Mouse (Mus musculus) embryonic facial prominence, embryonic 15.5 days (tissue): ENCODE results near the gene G3bp2. TPM values are rescaled to one million over a fixed set of nuclear protein-coding genes. Genes with fewer than 3 reads are reported as not detected.
A peak's percentile ranks its signal among the peaks of the same experiment; 100 is the strongest.

Experiments
- ATAC-seq: fragments of 200-750 bp; cut with Nextera tagmentation; 2 replicates; pipeline ENCODE4 v1.8.0; 2017; ENCODE audit warnings: low read depth, moderate TSS enrichment; ENCODE audit not compliant: insufficient number of reproducible peaks, low FRiP score, low TSS enrichment
- H3K27ac ChIP-seq: fragments of 300-500 bp; sonication (generic); replicated peaks from 2 replicates; pipeline ENCODE4 v1.5.1; 2015; ENCODE audit warnings: mild to moderate bottlenecking, inconsistent platforms
- H3K27me3 ChIP-seq: fragments of 300-500 bp; sonication (generic); 2 replicates; pipeline ENCODE4 v1.6.1; 2015; ENCODE audit warnings: inconsistent platforms
- H3K36me3 ChIP-seq: fragments of 300-500 bp; sonication (generic); 2 replicates; pipeline ENCODE4 v1.6.1; 2015; ENCODE audit warnings: mild to moderate bottlenecking, inconsistent platforms
- H3K4me1 ChIP-seq: fragments of 300-500 bp; sonication (generic); 2 replicates; pipeline ENCODE4 v1.6.1; 2015; ENCODE audit warnings: inconsistent platforms
- H3K4me2 ChIP-seq: fragments of 300-500 bp; sonication (generic); replicated peaks from 2 replicates; pipeline ENCODE4 v1.6.1; 2015; ENCODE audit warnings: mild to moderate bottlenecking, inconsistent platforms
- H3K4me3 ChIP-seq: fragments of 300-500 bp; sonication (generic); replicated peaks from 2 replicates; pipeline ENCODE4 v1.5.1; 2015; ENCODE audit warnings: mild to moderate bottlenecking, inconsistent platforms
- H3K9ac ChIP-seq: fragments of 300-500 bp; sonication (generic); 2 replicates; pipeline ENCODE4 v1.6.1; 2015; ENCODE audit warnings: inconsistent platforms
- H3K9me3 ChIP-seq: fragments of 300-500 bp; sonication (generic); replicated peaks from 2 replicates; pipeline ENCODE4 v1.6.1; 2016; ENCODE audit warnings: inconsistent platforms
- WGBS: fragments of 180-500 bp; shearing (Covaris S2); methylation state at CpG from one replicate; pipeline ENCODE4 v1.1.7; 2015; 5-methylcytosine and 5-hydroxymethylcytosine counted together
- polyA plus RNA-seq: library from polyadenylated mRNA; unstranded; fragments of >200 nt; fragmentation: Nextera tagmentation; extraction: Ambion mirVana; gene quantifications from 2 replicates; pipeline ENCODE4 v1.2.1, GENCODE M21; 2015

The G3bp2 gene
- polyA plus RNA-seq, 1 experiment from 2014 or later, result 151 TPM

DNA sequence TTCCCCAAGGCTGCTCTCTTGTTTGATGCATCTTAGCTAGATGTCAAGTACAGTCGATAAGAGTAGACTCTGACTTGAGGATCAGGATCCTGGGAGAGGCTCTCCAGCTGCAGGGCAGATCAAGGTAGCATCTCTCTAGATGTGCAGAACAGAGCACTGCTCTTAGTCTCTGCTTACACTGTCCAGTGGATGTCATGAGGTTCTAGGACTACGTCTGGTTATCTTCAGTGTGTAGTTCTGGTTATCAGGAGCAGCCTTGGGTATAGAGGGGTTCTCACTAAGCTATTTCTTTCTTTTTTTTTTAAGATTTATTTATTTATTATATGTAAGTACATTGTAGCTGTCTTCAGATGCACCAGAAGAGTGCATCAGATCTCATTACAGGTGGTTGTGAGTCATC is 31.4 kb upstream of the G3bp2 start:
- 87% methylated on average over 2 of the region's 2 CpGs for WGBS

DNA sequence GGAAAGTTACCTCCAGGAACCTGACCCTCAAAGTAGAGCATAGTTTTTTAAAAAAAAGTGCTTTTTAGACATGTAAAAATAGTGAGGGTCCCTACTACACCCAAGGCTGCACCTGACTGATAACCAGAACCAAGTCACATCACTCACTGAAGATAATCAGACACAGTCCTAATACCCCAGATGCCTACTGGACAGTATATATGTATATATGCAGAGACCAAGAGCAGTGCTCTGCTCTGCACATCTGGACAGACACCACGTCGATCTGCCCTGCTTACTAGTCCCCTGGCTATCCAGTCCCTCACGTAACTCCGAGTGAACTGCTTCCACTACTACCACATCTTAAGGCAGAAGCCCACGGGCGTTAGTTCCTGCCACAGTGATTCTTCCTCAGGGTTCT is 30.7 kb upstream of the G3bp2 start:
- Histone ChIP-seq H3K4me2 (no peak overlapping the region), H3K36me3 (no peaks in the 10 kb centered on the region), H3K4me3 (no peak overlapping the region), H3K27me3 (no peaks in the 10 kb centered on the region), H3K4me1 (peaks cover 9% of the 10 kb centered on the region), H3K9me3 (no peaks in the 10 kb centered on the region), H3K9ac (no peak overlapping the region), H3K27ac (no peak overlapping the region)
- WGBS, result 79% methylated on average over 6 of the region's 6 CpGs
- no peak for ATAC-seq

More for the DNA sequence above, 31.4 kb upstream of the G3bp2 start:
- H3K4me1 ChIP-seq, result peaks cover 9% of the 10 kb centered on the region
- H3K4me2 ChIP-seq, result no peak overlapping the region
- ATAC-seq, result no peak
- H3K36me3 ChIP-seq, result no peaks in the 10 kb centered on the region
- H3K4me3 ChIP-seq, result no peak overlapping the region
- H3K27me3 ChIP-seq, result no peaks in the 10 kb centered on the region
- no peaks in the 10 kb centered on the region for H3K9me3 ChIP-seq
- H3K27ac ChIP-seq, result no peak overlapping the region
- H3K9ac ChIP-seq, result no peak overlapping the region

GRCm38 (mm10) chr5:92113484-92113883 is 30.0 kb upstream of the G3bp2 start:
- H3K27me3 ChIP-seq, result no peaks in the 10 kb centered on the region
- no peak overlapping the region for H3K27ac ChIP-seq
- 88% methylated on average over 7 of the region's 7 CpGs for WGBS
- no peak for ATAC-seq
- peaks cover 9% of the 10 kb centered on the region for H3K4me1 ChIP-seq
- no peak overlapping the region for H3K4me2 ChIP-seq
- no peak overlapping the region for H3K9ac ChIP-seq
- H3K36me3 ChIP-seq, result no peaks in the 10 kb centered on the region
- no peak overlapping the region for H3K4me3 ChIP-seq
- H3K9me3 ChIP-seq, result no peaks in the 10 kb centered on the region

DNA sequence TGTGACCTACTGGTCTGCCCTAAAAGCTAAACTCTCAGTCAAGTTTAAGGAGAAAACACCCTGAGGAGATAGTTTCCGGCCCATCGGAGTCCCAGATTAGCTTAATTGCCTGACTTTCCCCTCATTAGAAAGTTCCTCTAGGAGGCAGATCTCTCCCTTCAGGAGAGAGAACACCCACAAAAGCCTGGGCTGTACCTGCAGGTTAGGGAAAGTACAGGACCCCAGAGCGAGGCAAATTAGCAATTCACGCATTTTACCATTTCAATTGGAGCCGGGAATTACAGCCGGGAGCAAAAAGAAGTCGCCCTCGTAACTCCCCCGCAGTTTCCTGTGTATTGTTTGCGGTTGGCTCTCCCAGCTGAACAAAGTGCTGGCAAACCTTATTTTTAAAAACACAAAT is 29.1 kb upstream of the G3bp2 start:
- Histone ChIP-seq H3K9me3 (no peaks in the 10 kb centered on the region), H3K27ac (0 out of 2 replicates have a peak overlapping the region, but pooled peaks have one; percentile 14), H3K36me3 (no peaks in the 10 kb centered on the region), H3K4me2 (peak overlapping the region; percentile 41), H3K4me1 (peaks cover 9% of the 10 kb centered on the region), H3K4me3 (peak overlapping the region; percentile 24), H3K9ac (no peak overlapping the region; the same call in 1 of the 2 replicates), H3K27me3 (no peaks in the 10 kb centered on the region)
- ATAC-seq, result no peak
- 5% methylated on average over 10 of the region's 10 CpGs for WGBS

- H3K27me3 ChIP-seq, result no peaks in the 10 kb centered on the region
- H3K9ac ChIP-seq, result no peak overlapping the region
- H3K4me2 ChIP-seq, result peak overlapping the region; percentile 41
- no peak for ATAC-seq
- H3K4me1 ChIP-seq, result peaks cover 9% of the 10 kb centered on the region
- no peaks in the 10 kb centered on the region for H3K36me3 ChIP-seq
- H3K9me3 ChIP-seq, result no peaks in the 10 kb centered on the region
- H3K27ac ChIP-seq, result 0 out of 2 replicates have a peak overlapping the region, but pooled peaks have one; percentile 14
- 4% methylated on average over 6 of the region's 6 CpGs for WGBS
- peak overlapping the region; percentile 24 for H3K4me3 ChIP-seq
Observed at GRCm38 (mm10) chr5:92112175-92112574, 28.7 kb upstream of the G3bp2 start.

GRCm38 (mm10) chr5:92110818-92111355 is 27.4 kb upstream of the G3bp2 start:
- Histone ChIP-seq H3K9ac (no peak overlapping the region), H3K27ac (no peak overlapping the region), H3K4me2 (no peak overlapping the region), H3K4me3 (no peak overlapping the region), H3K9me3 (no peaks in the 10 kb centered on the region), H3K27me3 (no peaks in the 10 kb centered on the region), H3K36me3 (no peaks in the 10 kb centered on the region), H3K4me1 (peaks cover 14% of the 10 kb centered on the region)
- 77% methylated on average over 5 of the region's 5 CpGs for WGBS
- ATAC-seq, result no peak

DNA sequence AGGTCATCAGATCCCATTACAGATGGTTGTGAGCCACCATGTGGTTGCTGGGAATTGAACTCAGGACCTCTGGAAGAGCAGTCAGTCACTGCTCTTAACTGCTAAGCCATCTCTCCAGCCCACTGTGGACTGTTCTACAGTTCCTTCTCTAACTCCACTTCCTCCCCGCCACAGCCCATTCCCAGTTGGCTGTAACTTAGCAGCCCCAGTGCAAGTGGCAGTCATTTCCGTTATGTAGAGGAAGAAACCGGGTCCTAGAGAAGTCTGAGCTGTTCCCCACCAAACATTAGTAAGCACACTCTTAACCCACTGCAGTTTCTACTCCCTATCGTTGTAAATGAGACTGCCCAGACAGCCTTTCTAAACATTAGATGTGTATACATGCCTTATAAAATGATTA is 23.8 kb upstream of the G3bp2 start:
- H3K4me2 ChIP-seq, result no peak overlapping the region
- no peaks in the 10 kb centered on the region for H3K36me3 ChIP-seq
- no peak for ATAC-seq
- peaks cover 8% of the 10 kb centered on the region for H3K4me1 ChIP-seq
- no peak overlapping the region for H3K9ac ChIP-seq
- no peak overlapping the region for H3K27ac ChIP-seq
- 85% methylated on average over 4 of the region's 4 CpGs for WGBS
- H3K4me3 ChIP-seq, result no peak overlapping the region
- H3K9me3 ChIP-seq, result no peaks in the 10 kb centered on the region
- H3K27me3 ChIP-seq, result no peaks in the 10 kb centered on the region

GRCm38 (mm10) chr5:92106327-92107125 is 23.0 kb upstream of the G3bp2 start:
- ATAC-seq, result no peak

DNA sequence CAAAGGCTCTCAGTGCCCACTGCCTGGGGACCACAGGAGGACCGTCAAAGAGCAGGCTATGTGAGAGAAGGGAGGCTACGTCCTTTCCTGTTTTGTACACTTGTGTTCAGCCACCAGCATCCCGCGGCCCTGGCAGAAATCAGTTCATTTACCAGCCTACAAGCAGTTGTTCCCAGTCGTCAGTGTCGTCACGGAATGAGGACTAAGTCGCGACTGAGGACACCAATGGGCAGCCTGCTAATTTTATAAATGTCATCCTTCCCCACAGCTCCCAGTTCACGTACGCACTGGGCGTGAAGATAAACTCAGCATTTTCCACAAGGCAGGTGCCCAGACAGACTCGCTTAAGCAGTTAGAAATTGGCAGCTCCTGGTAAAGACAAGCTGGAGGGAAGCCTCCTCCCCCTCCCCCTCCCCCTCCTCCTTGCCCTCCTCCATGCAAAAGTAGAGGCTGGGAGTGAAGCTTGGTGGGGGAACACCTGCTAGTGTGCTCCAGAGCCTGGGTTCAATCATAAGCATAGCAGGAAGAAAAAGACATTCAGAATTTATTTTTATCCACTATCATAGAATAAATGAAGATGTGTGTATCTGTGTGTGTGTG is 20.4 kb upstream of the G3bp2 start:
- no peak for ATAC-seq

More at GRCm38 (mm10) chr5:92106327-92107125, 23.0 kb upstream of the G3bp2 start:
- WGBS, result 35% methylated on average over 10 of the region's 10 CpGs
- Histone ChIP-seq H3K27ac (no peak overlapping the region), H3K36me3 (no peaks in the 10 kb centered on the region), H3K27me3 (no peaks in the 10 kb centered on the region), H3K4me3 (no peak overlapping the region), H3K9ac (no peak overlapping the region), H3K4me2 (no peak overlapping the region), H3K9me3 (no peaks in the 10 kb centered on the region), H3K4me1 (0 out of 2 replicates have a peak, but pooled peaks cover 5% of the 10 kb centered on the region)

GRCm38 (mm10) chr5:92103062-92103461 is 19.5 kb upstream of the G3bp2 start:
- Histone ChIP-seq H3K9ac (no peak overlapping the region), H3K27ac (no peak overlapping the region), H3K4me2 (no peak overlapping the region), H3K9me3 (no peaks in the 10 kb centered on the region), H3K27me3 (no peaks in the 10 kb centered on the region), H3K4me1 (0 out of 2 replicates have a peak, but pooled peaks cover 5% of the 10 kb centered on the region), H3K36me3 (no peaks in the 10 kb centered on the region), H3K4me3 (no peak overlapping the region)
- WGBS, result 43% methylated on average over 6 of the region's 6 CpGs
- ATAC-seq, result no peak

More for the DNA sequence above, 20.4 kb upstream of the G3bp2 start:
- Histone ChIP-seq H3K4me3 (no peak overlapping the region), H3K27ac (no peak overlapping the region), H3K9me3 (no peaks in the 10 kb centered on the region), H3K27me3 (no peaks in the 10 kb centered on the region), H3K4me1 (0 out of 2 replicates have a peak, but pooled peaks cover 5% of the 10 kb centered on the region), H3K4me2 (no peak overlapping the region), H3K36me3 (no peaks in the 10 kb centered on the region), H3K9ac (no peak overlapping the region)
- WGBS, result 64% methylated on average over 13 of the region's 13 CpGs

DNA sequence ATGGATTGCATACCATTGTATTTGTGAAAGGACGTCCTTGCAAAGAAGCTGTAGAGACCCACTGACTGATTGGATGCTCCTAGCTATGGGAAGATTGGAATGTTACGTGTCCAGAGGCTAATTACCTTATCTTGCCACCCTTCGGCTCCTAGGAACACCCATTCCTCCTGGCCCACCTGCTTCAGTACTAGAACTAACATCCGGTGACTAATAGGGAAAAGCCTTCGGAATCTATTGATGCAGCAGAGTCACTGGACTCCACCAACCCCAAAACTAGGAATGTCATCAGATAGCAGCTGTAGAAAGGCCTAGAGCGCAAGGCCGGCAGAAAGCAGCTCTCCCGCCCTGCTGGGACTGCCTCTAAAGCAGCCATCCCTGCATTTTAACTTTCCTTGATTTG is 18.1 kb upstream of the G3bp2 start:
- H3K27ac ChIP-seq, result no peak overlapping the region
- WGBS, result 83% methylated on average over 8 of the region's 8 CpGs
- no peaks in the 10 kb centered on the region for H3K9me3 ChIP-seq
- H3K27me3 ChIP-seq, result no peaks in the 10 kb centered on the region
- H3K36me3 ChIP-seq, result no peaks in the 10 kb centered on the region
- no peak overlapping the region for H3K9ac ChIP-seq
- H3K4me3 ChIP-seq, result no peak overlapping the region
- ATAC-seq, result no peak
- no peak overlapping the region for H3K4me2 ChIP-seq
- H3K4me1 ChIP-seq, result 0 out of 2 replicates have a peak, but pooled peaks cover 5% of the 10 kb centered on the region
